Mouse (Mus musculus) hindbrain, embryonic 12.5 days (tissue): ENCODE results near the gene Upf2. TPM values are rescaled to one million over a fixed set of nuclear protein-coding genes. Genes with fewer than 3 reads are reported as not detected.
"Not testable (repeated sequence)": the region's sequence is repeated elsewhere in the genome, so short reads cannot be mapped to it uniquely, and the experiment has no call there.

Experiments
- ATAC-seq: fragments of 200-750 bp; cut with Nextera tagmentation; 2 replicates; pipeline ENCODE4 v1.8.0; 2017; ENCODE audit warnings: moderate TSS enrichment; ENCODE audit not compliant: low FRiP score
- H3K27ac ChIP-seq: fragments of 300-500 bp; sonication (generic); 2 replicates; pipeline ENCODE4 v1.5.1; 2016; ENCODE audit warnings: mild to moderate bottlenecking
- H3K27me3 ChIP-seq: fragments of 300-500 bp; sonication (generic); 2 replicates; pipeline ENCODE4 v1.6.1; 2016; ENCODE audit warnings: mild to moderate bottlenecking
- H3K36me3 ChIP-seq: fragments of 300-500 bp; sonication (generic); 2 replicates; pipeline ENCODE4 v1.6.1; 2016; ENCODE audit warnings: mild to moderate bottlenecking
- H3K4me1 ChIP-seq: fragments of 300-500 bp; sonication (generic); 2 replicates; pipeline ENCODE4 v1.6.1; 2016
- H3K4me2 ChIP-seq: fragments of 300-500 bp; sonication (generic); replicated peaks from 2 replicates; pipeline ENCODE4 v1.6.1; 2016; ENCODE audit warnings: mild to moderate bottlenecking
- H3K4me3 ChIP-seq: fragments of 300-500 bp; sonication (generic); 2 replicates; pipeline ENCODE4 v1.5.1; 2016; ENCODE audit warnings: mild to moderate bottlenecking
- H3K9ac ChIP-seq: fragments of 300-500 bp; sonication (generic); 2 replicates; pipeline ENCODE4 v1.6.1; 2016; ENCODE audit warnings: mild to moderate bottlenecking, moderate library complexity
- H3K9me3 ChIP-seq: fragments of 300-500 bp; sonication (generic); replicated peaks from 2 replicates; pipeline ENCODE4 v1.6.1; 2016; ENCODE audit warnings: mild to moderate bottlenecking
- WGBS: fragments of 180-500 bp; shearing (Covaris S2); methylation state at CpG from one replicate; pipeline ENCODE4 v1.1.7; 2016; 5-methylcytosine and 5-hydroxymethylcytosine counted together
- polyA plus RNA-seq: library from polyadenylated mRNA; unstranded; fragments of >200 nt; fragmentation: Nextera tagmentation; extraction: Ambion mirVana; gene quantifications from 2 replicates; pipeline ENCODE4 v1.2.1, GENCODE M21; 2016

Gene Upf2
- polyA plus RNA-seq, 1 experiment from 2014 or later: 12.9 TPM

- no peaks in the 10 kb centered on the region for H3K36me3 ChIP-seq
- H3K9me3 ChIP-seq: no peaks in the 10 kb centered on the region
- peak overlapping the region; percentile 91 for H3K4me3 ChIP-seq
- peak overlapping the region; percentile 79 for H3K4me2 ChIP-seq
- WGBS: under 1% methylated on average over 46 of the region's 46 CpGs
- peak overlapping the region; percentile 88 for H3K27ac ChIP-seq
- peak overlapping the region; percentile 94 for H3K9ac ChIP-seq
- H3K4me1 ChIP-seq: peaks cover 12% of the 10 kb centered on the region
- ATAC-seq: no peak; the same call in 1 of the 2 replicates
- H3K27me3 ChIP-seq: no peaks in the 10 kb centered on the region
These were observed 447 bp downstream of the Upf2 start for GRCm38 (mm10) chr2:5951621-5952211.

DNA sequence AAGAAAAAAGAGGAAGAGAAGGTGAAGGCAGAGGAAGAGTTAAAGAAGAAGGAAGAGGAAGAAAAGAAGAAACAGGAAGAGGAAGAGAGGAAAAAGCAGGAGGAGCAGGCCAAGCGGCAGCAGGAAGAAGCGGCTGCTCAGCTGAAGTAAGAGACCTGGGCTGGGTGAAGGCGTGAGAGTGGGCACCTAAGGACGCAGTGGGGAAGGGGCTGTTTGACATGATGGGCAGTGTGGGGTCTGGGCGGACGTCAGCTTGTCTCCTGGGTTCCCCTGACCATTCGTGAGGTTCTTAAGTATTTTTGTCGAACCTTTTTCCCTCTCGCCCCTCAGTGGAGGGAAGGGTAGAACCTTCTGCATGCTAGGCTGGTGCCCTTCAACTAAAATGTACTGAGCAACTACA, 6.4 kb downstream of the Upf2 start:
- no peaks in the 10 kb centered on the region for H3K9me3 ChIP-seq

DNA sequence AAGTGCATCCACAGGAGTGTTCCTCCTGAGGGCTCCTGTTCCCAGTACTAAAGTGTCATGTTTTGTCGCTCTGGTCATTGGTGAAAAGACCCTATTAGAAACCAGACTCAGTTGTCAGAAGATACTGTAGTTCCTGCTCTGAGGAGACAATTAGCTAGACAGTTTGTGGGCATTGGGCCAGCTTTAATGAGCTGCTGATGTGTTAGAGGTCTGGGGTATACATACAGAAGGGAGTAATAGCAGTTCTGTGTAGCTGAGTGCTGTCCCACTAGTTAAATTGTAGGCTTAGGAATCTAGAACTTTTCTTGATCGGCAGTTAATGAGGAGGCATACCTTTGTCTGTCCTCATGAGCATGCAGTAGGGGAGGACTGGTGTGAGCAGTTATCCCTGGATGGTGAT, 11.0 kb downstream of the Upf2 start:
- Histone ChIP-seq H3K4me3 (no peak overlapping the region), H3K36me3 (peaks cover 41% of the 10 kb centered on the region)
- WGBS: 85% methylated on average over 2 of the region's 2 CpGs

More for the DNA sequence above, 6.4 kb downstream of the Upf2 start:
- Histone ChIP-seq H3K4me3 (no peak overlapping the region), H3K36me3 (peaks cover 35% of the 10 kb centered on the region), H3K4me2 (no peak overlapping the region), H3K27ac (no peak overlapping the region), H3K9ac (no peak overlapping the region), H3K4me1 (peaks cover under 1% of the 10 kb centered on the region; the same call in 1 of the 2 replicates), H3K27me3 (no peaks in the 10 kb centered on the region)
- 93% methylated on average over 9 of the region's 9 CpGs for WGBS
- no peak for ATAC-seq

GRCm38 (mm10) chr2:5963729-5964128, 12.5 kb downstream of the Upf2 start:
- H3K27me3 ChIP-seq, H3K9me3 ChIP-seq, ATAC-seq, H3K4me2 ChIP-seq, H3K4me1 ChIP-seq, H3K4me3 ChIP-seq, H3K27ac ChIP-seq, H3K9ac ChIP-seq: not testable (repeated sequence)
- 89% methylated on average over 4 of the region's 4 CpGs for WGBS
- peaks cover 27% of the 10 kb centered on the region for H3K36me3 ChIP-seq

More for the DNA sequence above, 11.0 kb downstream of the Upf2 start:
- ATAC-seq: no peak
- Histone ChIP-seq H3K4me1 (no peaks in the 10 kb centered on the region), H3K27me3 (no peaks in the 10 kb centered on the region), H3K27ac (no peak overlapping the region), H3K4me2 (no peak overlapping the region), H3K9ac (no peak overlapping the region), H3K9me3 (no peaks in the 10 kb centered on the region)

GRCm38 (mm10) chr2:5965972-5966371, 14.7 kb downstream of the Upf2 start:
- H3K4me1 ChIP-seq: no peaks in the 10 kb centered on the region
- no peak overlapping the region for H3K4me2 ChIP-seq
- H3K9ac ChIP-seq: no peak overlapping the region
- ATAC-seq: no peak
- WGBS: 97% methylated on average over 3 of the region's 3 CpGs
- no peak overlapping the region for H3K27ac ChIP-seq
- H3K36me3 ChIP-seq: peaks cover 17% of the 10 kb centered on the region
- no peak overlapping the region for H3K4me3 ChIP-seq
- no peaks in the 10 kb centered on the region for H3K9me3 ChIP-seq
- no peaks in the 10 kb centered on the region for H3K27me3 ChIP-seq

DNA sequence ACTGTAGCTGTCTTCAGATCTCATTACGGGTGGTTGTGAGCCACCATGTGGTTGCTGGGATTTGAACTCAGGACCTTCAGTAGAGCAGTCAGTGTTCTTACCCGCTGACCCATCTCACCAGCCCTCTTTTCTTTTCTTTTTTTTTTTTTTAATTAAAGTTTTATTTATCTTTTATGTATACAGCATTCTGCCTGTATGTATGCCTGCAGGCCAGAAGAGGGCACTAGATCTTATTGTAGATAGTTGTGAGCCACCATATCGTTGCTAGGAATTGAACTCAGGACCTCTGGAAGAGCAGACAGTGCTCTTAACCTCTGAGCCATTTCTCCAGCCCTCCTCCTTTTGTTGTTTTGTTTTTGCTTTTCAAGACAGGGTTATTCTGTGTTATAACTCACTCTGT, 19.4 kb downstream of the Upf2 start:
- not testable (repeated sequence) for H3K27ac ChIP-seq, H3K4me3 ChIP-seq, H3K27me3 ChIP-seq, H3K9me3 ChIP-seq, H3K4me2 ChIP-seq, H3K9ac ChIP-seq, ATAC-seq, H3K4me1 ChIP-seq
- peaks cover 17% of the 10 kb centered on the region for H3K36me3 ChIP-seq
- WGBS: 100% methylated on average over 3 of the region's 3 CpGs

GRCm38 (mm10) chr2:5977532-5977931, 26.3 kb downstream of the Upf2 start:
- Histone ChIP-seq H3K4me1 (no peaks in the 10 kb centered on the region), H3K9me3 (no peaks in the 10 kb centered on the region), H3K9ac (no peak overlapping the region), H3K4me3 (no peak overlapping the region), H3K27me3 (no peaks in the 10 kb centered on the region), H3K36me3 (peaks cover 29% of the 10 kb centered on the region), H3K4me2 (no peak overlapping the region), H3K27ac (no peak overlapping the region)
- WGBS: 95% methylated on average over 4 of the region's 4 CpGs
- ATAC-seq: no peak

DNA sequence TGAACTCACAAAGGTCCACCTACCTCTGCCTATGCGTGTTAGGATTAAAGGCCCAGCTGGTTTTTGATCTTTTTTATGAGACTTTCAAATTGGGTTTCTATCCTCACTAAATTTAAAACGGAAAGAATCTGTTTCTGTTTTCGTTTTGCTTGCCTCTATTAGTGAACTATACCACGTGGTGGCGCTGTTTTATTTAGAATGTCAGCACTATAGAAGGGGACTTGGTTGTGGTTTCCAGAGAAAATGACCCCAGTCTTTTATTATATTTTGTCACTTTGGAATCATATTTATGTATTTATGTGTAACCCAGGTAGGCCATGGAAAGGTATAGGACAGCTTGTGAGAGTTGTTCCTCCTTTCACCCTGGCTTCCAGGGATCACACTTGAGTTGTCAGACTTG, 44.3 kb downstream of the Upf2 start:
- Histone ChIP-seq H3K27me3 (no peaks in the 10 kb centered on the region), H3K4me2 (no peak overlapping the region), H3K27ac (no peak overlapping the region), H3K4me3 (no peak overlapping the region), H3K9me3 (no peaks in the 10 kb centered on the region), H3K4me1 (no peaks in the 10 kb centered on the region), H3K36me3 (peaks cover 13% of the 10 kb centered on the region), H3K9ac (no peak overlapping the region)
- ATAC-seq: no peak
- WGBS: 24% methylated on average over 5 of the region's 5 CpGs

- Histone ChIP-seq H3K4me2 (no peak overlapping the region), H3K27ac (no peak overlapping the region), H3K27me3 (no peaks in the 10 kb centered on the region), H3K4me3 (no peak overlapping the region), H3K9me3 (no peaks in the 10 kb centered on the region), H3K4me1 (peaks cover 4% of the 10 kb centered on the region; the same call in 1 of the 2 replicates), H3K36me3 (peaks cover 15% of the 10 kb centered on the region), H3K9ac (no peak overlapping the region)
- WGBS: 92% methylated on average over 3 of the region's 3 CpGs
- no peak for ATAC-seq
These were observed 52.7 kb downstream of the Upf2 start for GRCm38 (mm10) chr2:6003949-6004348.

- Histone ChIP-seq H3K4me1 (no peaks in the 10 kb centered on the region), H3K9me3 (no peaks in the 10 kb centered on the region), H3K27me3 (no peaks in the 10 kb centered on the region), H3K4me2 (no peak overlapping the region), H3K9ac (no peak overlapping the region), H3K27ac (no peak overlapping the region), H3K4me3 (no peak overlapping the region), H3K36me3 (peaks cover 26% of the 10 kb centered on the region)
- WGBS: 92% methylated on average over 5 of the region's 5 CpGs
- no peak for ATAC-seq
These were observed 63.3 kb downstream of the Upf2 start for GRCm38 (mm10) chr2:6014532-6014931.

- H3K4me2 ChIP-seq, H3K4me3 ChIP-seq, H3K27ac ChIP-seq, ATAC-seq, H3K9ac ChIP-seq, H3K4me1 ChIP-seq, H3K9me3 ChIP-seq, H3K27me3 ChIP-seq: not testable (repeated sequence)
- H3K36me3 ChIP-seq: peaks cover 31% of the 10 kb centered on the region
- 89% methylated on average over 6 of the region's 6 CpGs for WGBS
These were observed 63.9 kb downstream of the Upf2 start for GRCm38 (mm10) chr2:6015182-6015581.

DNA sequence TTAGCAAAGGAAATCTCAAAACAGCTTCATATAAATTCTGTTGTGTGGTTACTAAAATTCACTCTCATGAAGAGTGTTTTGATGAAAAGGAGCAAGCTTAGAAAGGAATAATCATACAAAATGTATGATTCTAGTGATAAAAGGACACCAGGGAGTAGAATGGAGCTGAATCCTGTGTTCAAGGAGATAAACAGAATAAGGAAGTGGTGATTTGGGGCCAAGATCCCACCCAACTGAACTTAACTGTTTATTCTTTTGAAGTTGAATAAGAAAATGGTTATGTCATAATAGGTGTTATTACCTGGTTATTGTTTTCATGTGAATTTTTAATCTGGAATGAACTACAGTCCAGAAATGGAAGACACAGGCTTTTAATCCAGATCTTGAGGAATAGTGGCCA, 69.3 kb downstream of the Upf2 start:
- Histone ChIP-seq H3K36me3 (peaks cover 29% of the 10 kb centered on the region), H3K27me3 (no peaks in the 10 kb centered on the region), H3K4me1 (no peaks in the 10 kb centered on the region), H3K9ac (no peak overlapping the region), H3K27ac (no peak overlapping the region), H3K9me3 (no peaks in the 10 kb centered on the region), H3K4me3 (no peak overlapping the region), H3K4me2 (no peak overlapping the region)
- no peak for ATAC-seq

GRCm38 (mm10) chr2:6042644-6043043, 91.4 kb downstream of the Upf2 start:
- H3K9ac ChIP-seq: no peak overlapping the region
- WGBS: 90% methylated on average over 1 of the region's 1 CpGs
- no peak overlapping the region for H3K4me3 ChIP-seq
- H3K9me3 ChIP-seq: no peaks in the 10 kb centered on the region
- no peak overlapping the region for H3K27ac ChIP-seq
- no peaks in the 10 kb centered on the region for H3K27me3 ChIP-seq
- H3K36me3 ChIP-seq: peaks cover 15% of the 10 kb centered on the region
- ATAC-seq: no peak
- H3K4me1 ChIP-seq: no peaks in the 10 kb centered on the region
- H3K4me2 ChIP-seq: no peak overlapping the region
